Mouse (Mus musculus) liver, adult 2 months (tissue): ENCODE results near the gene Xbp1. TPM values are rescaled to one million over a fixed set of nuclear protein-coding genes. Genes with fewer than 3 reads are reported as not detected.

Experiments
- DNase-seq: peaks from one replicate; pipeline ENCODE4 v3.0.0-alpha.2; 2011; ENCODE audit warnings: low read depth, low spot score; ENCODE audit errors: extremely low read depth
- H3K27ac ChIP-seq: fragments of 200-500 bp; replicated peaks from 2 replicates; pipeline ENCODE4 v1.5.1; 2012; ENCODE audit warnings: low read depth, mild to moderate bottlenecking, control low read depth, inconsistent platforms, low read length; ENCODE audit not compliant: insufficient read depth
- H3K27me3 ChIP-seq: fragments of 200-500 bp; 2 replicates; pipeline ENCODE4 v1.6.1; 2012; ENCODE audit warnings: mild to moderate bottlenecking, moderate library complexity, low read length, inconsistent platforms; ENCODE audit not compliant: control insufficient read depth, insufficient read depth
- H3K36me3 ChIP-seq: fragments of 200-500 bp; 2 replicates; pipeline ENCODE4 v1.6.1; 2012; ENCODE audit warnings: low read length, inconsistent platforms; ENCODE audit not compliant: control insufficient read depth, insufficient read depth
- H3K4me1 ChIP-seq: fragments of 200-500 bp; 2 replicates; pipeline ENCODE4 v1.6.1; 2011; ENCODE audit warnings: low read length; ENCODE audit not compliant: control insufficient read depth, insufficient read depth
- H3K4me3 ChIP-seq: fragments of 200-500 bp; 2 replicates; pipeline ENCODE4 v1.5.1; 2011; ENCODE audit warnings: low read depth, mild to moderate bottlenecking, control low read depth, low read length, moderate library complexity; ENCODE audit not compliant: insufficient read depth
- H3K79me2 ChIP-seq: fragments of 200-500 bp; 2 replicates; pipeline ENCODE4 v1.6.1; 2012; ENCODE audit warnings: inconsistent platforms, mild to moderate bottlenecking, low read length, moderate library complexity; ENCODE audit not compliant: control insufficient read depth, insufficient read depth
- H3K9ac ChIP-seq: fragments of 200-500 bp; 2 replicates; pipeline ENCODE4 v1.6.1; 2012; ENCODE audit warnings: low read depth, mild to moderate bottlenecking, control low read depth, inconsistent platforms, low read length
- CTCF ChIP-seq: fragments of 200-500 bp; IDR thresholded peaks from 2 replicates; pipeline ENCODE4 v1.5.1; 2011; ENCODE audit warnings: low read depth, low read length, control low read depth
- POLR2A ChIP-seq: fragments of 200-500 bp; IDR thresholded peaks from 2 replicates; pipeline ENCODE4 v1.6.1; 2011; ENCODE audit warnings: low read length, control low read depth; ENCODE audit not compliant: insufficient read depth; ENCODE audit errors: extremely low read depth
- WGBS: fragments of 180-500 bp; shearing (Covaris S2); methylation state at CpG from one replicate; pipeline ENCODE4 v1.1.7; 2018; 5-methylcytosine and 5-hydroxymethylcytosine counted together
- polyA plus RNA-seq: library from polyadenylated mRNA; depleted of rRNA; stranded (reverse); fragments of >200 nt; gene quantifications from 2 replicates; pipeline ENCODE4 v1.2.3, GENCODE M21; 2012
- total RNA-seq: library from RNA; depleted of rRNA; stranded (reverse); fragments of >200 nt; gene quantifications from 2 replicates; pipeline ENCODE4 v1.2.3, GENCODE M21; 2014

Gene Xbp1
- total and polyA plus RNA-seq, 2 experiments: 137 to 241 TPM

- peak; percentile 37 for DNase-seq
- peaks cover 35% of the 10 kb centered on the region for H3K4me1 ChIP-seq
- TF ChIP-seq CTCF: no peak
- no peak for TF ChIP-seq POLR2A
- H3K4me3 ChIP-seq: no peak overlapping the region
- WGBS: 76% methylated on average over 11 of the region's 11 CpGs
- peak overlapping the region; percentile 98 for H3K27ac ChIP-seq
- no peaks in the 10 kb centered on the region for H3K27me3 ChIP-seq
- peaks cover 4% of the 10 kb centered on the region; the same call in 1 of the 2 replicates for H3K79me2 ChIP-seq
- H3K9ac ChIP-seq: peak overlapping the region; percentile 49; the same call in 1 of the 2 replicates
- H3K36me3 ChIP-seq: no peaks in the 10 kb centered on the region
These were observed 20.4 kb upstream of the Xbp1 start for GRCm38 (mm10) chr11:5499961-5500644.

GRCm38 (mm10) chr11:5500903-5501741, 19.3 kb upstream of the Xbp1 start:
- Histone ChIP-seq H3K79me2 (peaks cover 4% of the 10 kb centered on the region; the same call in 1 of the 2 replicates), H3K27ac (peak overlapping the region; percentile 98), H3K36me3 (no peaks in the 10 kb centered on the region), H3K9ac (peak overlapping the region; percentile 18; the same call in 1 of the 2 replicates), H3K4me3 (no peak overlapping the region), H3K27me3 (no peaks in the 10 kb centered on the region), H3K4me1 (peaks cover 40% of the 10 kb centered on the region)
- WGBS: 88% methylated on average over 13 of the region's 13 CpGs
- TF ChIP-seq CTCF (no peak), POLR2A (no peak)
- DNase-seq: no peak

- peak overlapping the region; percentile 44 for H3K9ac ChIP-seq
- no peaks in the 10 kb centered on the region for H3K27me3 ChIP-seq
- H3K4me3 ChIP-seq: peak overlapping the region; percentile 6; the same call in 1 of the 2 replicates
- H3K4me1 ChIP-seq: peaks cover 41% of the 10 kb centered on the region
- TF ChIP-seq CTCF: no peak
- no peak for TF ChIP-seq POLR2A
- WGBS: 33% methylated on average over 10 of the region's 10 CpGs
- no peaks in the 10 kb centered on the region for H3K36me3 ChIP-seq
- DNase-seq: peak; percentile 91
- H3K79me2 ChIP-seq: peaks cover 4% of the 10 kb centered on the region; the same call in 1 of the 2 replicates
- peak overlapping the region; percentile 98 for H3K27ac ChIP-seq
These were observed 18.0 kb upstream of the Xbp1 start for GRCm38 (mm10) chr11:5502351-5503051.

- Histone ChIP-seq H3K27ac (peak overlapping the region; percentile 98), H3K79me2 (peaks cover 4% of the 10 kb centered on the region; the same call in 1 of the 2 replicates), H3K36me3 (no peaks in the 10 kb centered on the region), H3K9ac (no peak overlapping the region), H3K27me3 (no peaks in the 10 kb centered on the region), H3K4me3 (0 out of 2 replicates have a peak overlapping the region, but pooled peaks have one; percentile 21), H3K4me1 (peaks cover 37% of the 10 kb centered on the region)
- TF ChIP-seq POLR2A: 0 out of 2 replicates have a peak, but pooled peaks have one; percentile 18
- peak; percentile 2; the same call in 1 of the 2 replicates for TF ChIP-seq CTCF
- 5% methylated on average over 18 of the region's 18 CpGs for WGBS
- peak; percentile 92 for DNase-seq
These were observed 14.4 kb upstream of the Xbp1 start for GRCm38 (mm10) chr11:5505856-5506575.
